Mouse (Mus musculus) heart, embryonic 16.5 days (tissue): ENCODE measurements around the gene Zfp933. TPM values are rescaled to one million over a fixed set of nuclear protein-coding genes. Genes with fewer than 3 reads are reported as not detected.
"Not testable (repeated sequence)": the region's sequence is repeated elsewhere in the genome, so short reads cannot be mapped to it uniquely, and the experiment has no call there.

Experiments
- ATAC-seq: fragments of 200-750 bp; cut with Nextera tagmentation; replicated peaks from 2 replicates; pipeline ENCODE4 v1.8.0; 2017; ENCODE audit warnings: moderate number of reproducible peaks; ENCODE audit not compliant: insufficient read depth, low FRiP score; ENCODE audit errors: extremely low read depth
- H3K27ac ChIP-seq: fragments of 300-500 bp; sonication (generic); 2 replicates; pipeline ENCODE4 v1.5.1; 2014; ENCODE audit warnings: mild to moderate bottlenecking, low read length, control low read depth, moderate library complexity
- H3K27me3 ChIP-seq: fragments of 300-500 bp; sonication (generic); 2 replicates; pipeline ENCODE4 v1.6.1; 2014; ENCODE audit warnings: low read length, mixed read lengths; ENCODE audit not compliant: control insufficient read depth, insufficient read depth
- H3K36me3 ChIP-seq: fragments of 300-500 bp; sonication (generic); 2 replicates; pipeline ENCODE4 v1.6.1; 2014; ENCODE audit not compliant: control insufficient read depth, insufficient read depth
- H3K4me1 ChIP-seq: fragments of 300-500 bp; sonication (generic); 2 replicates; pipeline ENCODE4 v1.6.1; 2014; ENCODE audit warnings: low read length, mixed read lengths; ENCODE audit not compliant: control insufficient read depth, insufficient read depth
- H3K4me2 ChIP-seq: fragments of 300-500 bp; sonication (generic); 2 replicates; pipeline ENCODE4 v1.6.1; 2014; ENCODE audit warnings: low read depth, mild to moderate bottlenecking, control low read depth, low read length
- H3K4me3 ChIP-seq: fragments of 300-500 bp; sonication (generic); 2 replicates; pipeline ENCODE4 v1.5.1; 2014; ENCODE audit warnings: mild to moderate bottlenecking, control low read depth, low read length
- H3K9ac ChIP-seq: fragments of 300-500 bp; sonication (generic); 2 replicates; pipeline ENCODE4 v1.6.1; 2014; ENCODE audit warnings: low read length, control low read depth
- H3K9me3 ChIP-seq: fragments of 300-500 bp; sonication (generic); replicated peaks from 2 replicates; pipeline ENCODE4 v1.6.1; 2016; ENCODE audit warnings: low read length; ENCODE audit not compliant: control insufficient read depth
- WGBS: fragments of 180-500 bp; shearing (Covaris S2); extraction: QIAGEN DNeasy Blood & Tissue Kit; methylation state at CpG from one replicate; pipeline ENCODE4 v1.1.7; 2014; 5-methylcytosine and 5-hydroxymethylcytosine counted together
- polyA plus RNA-seq: library from polyadenylated mRNA; unstranded; fragments of >200 nt; fragmentation: Nextera tagmentation; extraction: Ambion mirVana; gene quantifications from 2 replicates; pipeline ENCODE4 v1.2.1, GENCODE M21; 2015

Gene Zfp933
- polyA plus RNA-seq, 1 experiment from 2014 or later, result 4.7 TPM

DNA sequence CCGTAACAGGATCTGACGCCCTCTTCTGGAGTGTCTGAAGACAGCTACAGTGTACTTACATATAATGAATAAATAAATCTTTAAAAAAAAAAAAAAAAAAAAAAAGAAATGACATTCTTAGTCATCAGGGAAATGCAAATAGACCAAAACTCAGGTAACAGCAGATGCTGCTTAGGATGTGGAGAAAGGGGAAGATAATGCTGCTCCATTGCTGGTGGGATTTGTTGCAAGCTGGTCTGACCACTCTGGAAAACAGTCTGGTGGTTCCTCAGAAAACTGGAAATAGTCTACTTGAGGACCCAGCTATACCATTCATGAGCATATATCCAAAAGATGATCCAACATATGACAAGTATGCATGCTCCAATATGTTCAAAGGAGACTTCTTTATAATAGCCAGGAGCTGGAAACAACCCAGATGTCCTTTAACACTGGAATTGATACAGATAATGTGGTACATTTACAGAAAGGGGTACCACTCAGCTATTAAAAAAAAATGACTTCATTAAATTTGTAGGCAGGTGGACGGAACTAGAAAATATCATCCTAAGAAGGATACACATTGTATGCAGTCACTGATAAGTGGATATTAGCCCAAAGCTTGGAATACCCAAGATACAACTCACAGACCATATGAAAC lies 54.0 kb downstream of the Zfp933 start:
- WGBS, result 83% methylated on average over 1 of the region's 3 CpGs
- not testable (repeated sequence) for H3K4me1 ChIP-seq, H3K4me2 ChIP-seq, ATAC-seq, H3K36me3 ChIP-seq, H3K9ac ChIP-seq, H3K27ac ChIP-seq, H3K4me3 ChIP-seq, H3K27me3 ChIP-seq, H3K9me3 ChIP-seq

DNA sequence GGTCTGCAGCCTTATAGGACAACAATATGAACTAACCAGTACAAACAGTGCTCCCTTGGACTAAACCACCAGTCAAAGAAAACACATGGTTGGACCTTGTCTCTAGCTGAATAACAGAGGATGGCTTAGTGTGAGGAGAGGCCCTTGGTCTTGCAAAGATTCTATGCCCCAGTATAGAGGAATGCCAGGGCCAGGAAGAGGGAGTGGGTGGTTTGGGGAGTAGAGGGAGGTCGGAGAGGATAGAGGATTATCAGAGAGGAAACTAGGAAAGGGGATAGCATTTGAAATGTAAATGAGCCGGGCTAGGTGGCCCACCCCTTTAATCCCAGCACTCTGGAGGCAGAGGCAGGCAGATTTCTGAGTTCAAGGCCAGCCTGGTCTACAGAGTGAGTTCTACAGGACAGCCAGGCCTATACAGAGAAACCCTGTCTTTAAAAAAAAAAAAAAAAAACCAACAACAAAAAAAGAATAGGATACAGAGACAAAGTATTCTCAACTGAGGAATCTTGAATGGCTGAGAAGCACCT lies 54.7 kb downstream of the Zfp933 start:
- H3K27me3 ChIP-seq, H3K36me3 ChIP-seq, H3K4me2 ChIP-seq, H3K4me1 ChIP-seq, H3K9ac ChIP-seq, H3K9me3 ChIP-seq, H3K27ac ChIP-seq, ATAC-seq, H3K4me3 ChIP-seq: not testable (repeated sequence)
- WGBS, result 68% methylated on average over 2 of the region's 2 CpGs

DNA sequence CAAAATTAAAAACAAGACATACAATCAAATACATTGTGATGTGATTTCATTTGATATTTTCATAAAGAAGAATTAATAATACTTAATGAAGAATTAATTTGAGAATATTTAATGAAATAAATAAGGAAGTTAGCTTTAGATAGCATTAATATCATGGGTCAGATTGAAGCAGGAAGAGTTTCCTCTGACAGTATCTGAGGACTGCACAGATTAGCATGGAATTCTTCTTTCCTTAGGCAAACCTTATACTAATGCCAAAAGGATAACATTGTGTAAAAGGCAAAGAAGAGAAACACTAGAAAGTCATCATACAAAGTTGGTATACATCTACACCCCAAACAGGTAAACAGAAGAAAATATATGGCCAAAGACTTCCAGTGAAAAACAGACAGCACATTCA lies 56.4 kb downstream of the Zfp933 start:
- not testable (repeated sequence) for H3K4me1 ChIP-seq, H3K9ac ChIP-seq, H3K4me3 ChIP-seq, H3K27me3 ChIP-seq, H3K36me3 ChIP-seq, ATAC-seq, H3K4me2 ChIP-seq, H3K27ac ChIP-seq, H3K9me3 ChIP-seq

Other genes with a start within 250 kb of the Zfp933 start
- 3.9 TPM in 2 replicates for gene Zfp979, start 205.9 kb downstream of the Zfp933 start, polyA plus RNA-seq
- not detected in 2 replicates for gene Zfp534, start 145.8 kb downstream of the Zfp933 start, polyA plus RNA-seq
- gene Zfp984, start 38.6 kb downstream of the Zfp933 start, polyA plus RNA-seq, result 8.7 and 11.0 TPM in 2 replicates
- gene Miip, start 20.4 kb upstream of the Zfp933 start, polyA plus RNA-seq, result 33.9 and 36.8 TPM in 2 replicates
- gene Fv1, start 20.6 kb upstream of the Zfp933 start, polyA plus RNA-seq, result 10.4 and 12.4 TPM in 2 replicates
- 164 and 184 TPM in 2 replicates for gene Mfn2, start 56.3 kb upstream of the Zfp933 start, polyA plus RNA-seq
- gene Plod1, start 88.4 kb upstream of the Zfp933 start, polyA plus RNA-seq, result 58.5 and 62.7 TPM in 2 replicates
- 12.1 and 14.2 TPM in 2 replicates for gene 2510039O18Rik, start 92.5 kb upstream of the Zfp933 start, polyA plus RNA-seq
- 159 and 197 TPM in 2 replicates for gene Nppb, start 137.4 kb upstream of the Zfp933 start, polyA plus RNA-seq
- 4,431 and 6,649 TPM in 2 replicates for gene Nppa, start 152.4 kb upstream of the Zfp933 start, polyA plus RNA-seq
- 6.8 and 7.1 TPM in 2 replicates for gene Clcn6, start 190.5 kb upstream of the Zfp933 start, polyA plus RNA-seq
- gene Mthfr, start 190.7 kb upstream of the Zfp933 start, polyA plus RNA-seq, result 11.7 and 13.9 TPM in 2 replicates
- gene Agtrap, start 239.7 kb upstream of the Zfp933 start, polyA plus RNA-seq, result 17.2 and 17.9 TPM in 2 replicates